Mouse (Mus musculus) cerebellum, adult 2 months (tissue): ENCODE data around the gene Cbx4. TPM values are rescaled to one million over a fixed set of nuclear protein-coding genes. Genes with fewer than 3 reads are reported as not detected.
A peak's percentile ranks its signal among the peaks of the same experiment; 100 is the strongest.

Experiments used
- DNase-seq, 2 experiments: peaks; one replicate each; pipeline ENCODE4 v3.0.0; 2021
- H3K27ac ChIP-seq: fragments of 200-500 bp; 2 replicates; pipeline ENCODE4 v1.5.1; 2012; ENCODE audit warnings: low read length, control low read depth, inconsistent platforms; ENCODE audit not compliant: insufficient read depth
- H3K27me3 ChIP-seq: fragments of 200-500 bp; 2 replicates; pipeline ENCODE4 v1.6.1; 2012; ENCODE audit warnings: inconsistent platforms, mild to moderate bottlenecking, low read length, moderate library complexity; ENCODE audit not compliant: control insufficient read depth, insufficient read depth
- H3K4me1 ChIP-seq: fragments of 200-500 bp; 2 replicates; pipeline ENCODE4 v1.6.1; 2011; ENCODE audit warnings: low read length; ENCODE audit not compliant: control insufficient read depth, insufficient read depth
- H3K4me3 ChIP-seq: fragments of 200-500 bp; replicated peaks from 2 replicates; pipeline ENCODE3; 2011; ENCODE audit warnings: mild to moderate bottlenecking, low read depth, low read length, control low read depth; ENCODE audit not compliant: insufficient read depth
- CTCF ChIP-seq: fragments of 200-500 bp; IDR thresholded peaks from 2 replicates; pipeline ENCODE4 v1.5.1; 2011; ENCODE audit warnings: low read depth, mild to moderate bottlenecking, control low read depth, low read length, moderate library complexity, borderline replicate concordance; ENCODE audit not compliant: insufficient read depth
- POLR2A ChIP-seq: fragments of 200-500 bp; IDR thresholded peaks from 2 replicates; pipeline ENCODE4 v1.6.1; 2011; ENCODE audit warnings: low read length, control low read depth, borderline replicate concordance; ENCODE audit not compliant: insufficient read depth
- WGBS: fragments of 180-500 bp; shearing (Covaris S2); methylation state at CpG from one replicate; pipeline ENCODE4 v1.1.7; 2018; 5-methylcytosine and 5-hydroxymethylcytosine counted together
- polyA plus RNA-seq: library from polyadenylated mRNA; depleted of rRNA; stranded (reverse); fragments of >200 nt; gene quantifications from 2 replicates; pipeline ENCODE4 v1.2.3, GENCODE M21; 2012

The Cbx4 gene
- polyA plus RNA-seq, 1 experiment: 50.1 TPM

DNA sequence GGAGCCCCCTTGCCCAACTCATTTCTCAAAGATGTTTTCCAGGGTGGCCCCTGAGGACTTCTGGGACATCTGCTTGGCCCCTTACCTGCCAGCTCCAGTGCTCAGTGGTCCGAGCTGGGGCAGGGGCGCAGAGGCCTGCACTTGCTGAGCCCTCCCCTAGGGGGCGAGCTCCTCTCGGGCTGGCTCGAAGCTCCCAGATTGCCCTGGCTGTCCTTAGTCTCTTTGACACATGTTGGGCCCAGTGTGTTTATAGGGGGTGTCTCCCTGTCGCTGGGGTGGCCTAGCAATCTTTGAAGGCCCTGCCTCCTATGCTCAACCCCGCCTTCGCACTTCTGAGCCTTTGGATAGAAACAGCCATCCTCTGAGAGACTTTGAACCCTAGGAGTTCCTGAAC, 5.6 kb upstream of the Cbx4 start:
- TF ChIP-seq CTCF (peak; percentile 79), POLR2A (no peak)
- peaks cover 7% of the 10 kb centered on the region; the same call in 1 of the 2 replicates for H3K4me1 ChIP-seq
- H3K27ac ChIP-seq: no peak overlapping the region
- H3K4me3 ChIP-seq: no peak overlapping the region
- peaks cover 6% of the 10 kb centered on the region; the same call in 1 of the 2 replicates for H3K27me3 ChIP-seq
- DNase-seq: peak; percentile 52 to 63
- WGBS: 16% methylated on average over 8 of the region's 8 CpGs

DNA sequence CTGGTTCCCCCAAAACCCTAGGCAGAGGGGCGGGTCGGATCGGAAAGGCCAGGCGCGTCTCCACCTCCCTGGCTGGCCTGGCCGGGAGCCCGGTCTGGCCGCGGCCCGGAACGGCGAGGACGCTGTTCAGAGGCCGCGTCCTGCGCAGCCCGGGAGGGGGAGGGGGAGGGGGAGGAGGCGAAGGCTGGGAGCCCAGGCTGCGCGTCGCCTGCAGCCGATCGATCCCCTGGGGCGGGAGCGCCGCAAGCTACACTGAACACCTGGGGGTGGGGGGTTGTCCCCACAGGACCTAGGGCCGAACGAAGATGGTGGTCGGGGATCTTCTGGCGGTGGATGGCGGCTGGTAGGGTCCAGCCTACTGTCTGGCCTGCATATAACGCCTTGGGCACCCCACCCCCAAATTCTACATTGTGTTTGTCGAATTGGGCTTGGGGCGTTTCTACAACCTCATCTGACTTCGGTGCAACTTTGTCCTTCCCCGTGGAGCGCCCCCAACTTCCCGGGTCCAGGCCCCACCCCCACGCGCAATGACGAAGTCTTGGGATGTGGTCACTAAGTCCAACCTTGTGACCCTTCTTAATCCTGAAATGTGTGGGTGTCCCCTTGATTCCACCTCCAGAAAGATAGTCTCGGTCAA, 5.1 kb upstream of the Cbx4 start:
- peak; percentile 67 to 72 for DNase-seq
- peak overlapping the region; percentile 61 for H3K4me3 ChIP-seq
- no peak for TF ChIP-seq POLR2A
- TF ChIP-seq CTCF: no peak
- peaks cover 7% of the 10 kb centered on the region; the same call in 1 of the 2 replicates for H3K4me1 ChIP-seq
- H3K27ac ChIP-seq: no peak overlapping the region
- peaks cover 6% of the 10 kb centered on the region; the same call in 1 of the 2 replicates for H3K27me3 ChIP-seq
- 1% methylated on average over 40 of the region's 42 CpGs for WGBS

DNA sequence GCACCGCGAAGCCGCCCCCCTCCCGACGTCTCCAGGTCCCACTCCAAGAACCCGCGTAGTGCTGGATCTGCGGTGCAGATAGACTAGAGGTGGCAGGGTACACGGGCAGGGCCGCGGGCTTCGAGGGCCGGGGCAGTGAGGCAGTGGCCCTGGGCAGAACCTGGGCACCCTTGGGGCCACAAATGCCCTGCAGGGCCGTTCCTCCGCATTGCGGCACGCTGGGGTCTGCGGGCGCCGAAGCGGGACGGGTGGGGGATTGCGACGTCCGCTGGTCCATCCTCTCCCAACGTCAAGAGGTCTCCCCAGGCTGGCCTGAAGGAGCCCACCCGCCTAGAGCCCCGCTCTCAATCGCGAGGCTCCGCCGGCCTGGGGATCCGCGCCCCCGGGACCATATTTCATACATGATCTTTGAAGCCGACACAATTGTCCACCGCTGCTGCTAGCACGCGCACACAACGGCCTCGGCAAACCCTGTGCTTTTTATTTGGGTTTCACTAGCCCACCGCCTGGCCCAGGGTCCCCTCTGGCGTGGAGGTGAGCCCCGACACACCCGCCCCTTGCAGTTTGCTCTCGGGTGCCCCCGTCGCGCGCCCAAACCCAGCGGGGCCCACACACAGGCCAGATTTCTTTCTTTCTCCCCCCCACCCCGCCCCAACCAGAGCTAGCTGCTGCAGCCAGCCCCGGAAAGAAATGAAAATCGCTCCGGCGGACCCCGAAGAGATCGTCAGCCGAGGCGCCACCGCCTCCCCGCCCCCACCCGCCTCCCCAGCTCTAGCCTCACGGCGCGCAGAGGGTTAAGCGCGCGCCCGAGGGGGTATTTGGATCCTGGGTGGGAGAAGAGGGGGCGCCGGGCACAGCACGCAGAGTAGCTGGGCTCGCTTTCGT, 4.3 kb upstream of the Cbx4 start:
- H3K27ac ChIP-seq: no peak overlapping the region
- H3K4me3 ChIP-seq: peak overlapping the region; percentile 61
- H3K4me1 ChIP-seq: peaks cover 7% of the 10 kb centered on the region; the same call in 1 of the 2 replicates
- DNase-seq: peak; percentile 28 to 54
- H3K27me3 ChIP-seq: peaks cover 6% of the 10 kb centered on the region; the same call in 1 of the 2 replicates
- TF ChIP-seq POLR2A (no peak), CTCF (no peak)
- WGBS: 1% methylated on average over 75 of the region's 75 CpGs

DNA sequence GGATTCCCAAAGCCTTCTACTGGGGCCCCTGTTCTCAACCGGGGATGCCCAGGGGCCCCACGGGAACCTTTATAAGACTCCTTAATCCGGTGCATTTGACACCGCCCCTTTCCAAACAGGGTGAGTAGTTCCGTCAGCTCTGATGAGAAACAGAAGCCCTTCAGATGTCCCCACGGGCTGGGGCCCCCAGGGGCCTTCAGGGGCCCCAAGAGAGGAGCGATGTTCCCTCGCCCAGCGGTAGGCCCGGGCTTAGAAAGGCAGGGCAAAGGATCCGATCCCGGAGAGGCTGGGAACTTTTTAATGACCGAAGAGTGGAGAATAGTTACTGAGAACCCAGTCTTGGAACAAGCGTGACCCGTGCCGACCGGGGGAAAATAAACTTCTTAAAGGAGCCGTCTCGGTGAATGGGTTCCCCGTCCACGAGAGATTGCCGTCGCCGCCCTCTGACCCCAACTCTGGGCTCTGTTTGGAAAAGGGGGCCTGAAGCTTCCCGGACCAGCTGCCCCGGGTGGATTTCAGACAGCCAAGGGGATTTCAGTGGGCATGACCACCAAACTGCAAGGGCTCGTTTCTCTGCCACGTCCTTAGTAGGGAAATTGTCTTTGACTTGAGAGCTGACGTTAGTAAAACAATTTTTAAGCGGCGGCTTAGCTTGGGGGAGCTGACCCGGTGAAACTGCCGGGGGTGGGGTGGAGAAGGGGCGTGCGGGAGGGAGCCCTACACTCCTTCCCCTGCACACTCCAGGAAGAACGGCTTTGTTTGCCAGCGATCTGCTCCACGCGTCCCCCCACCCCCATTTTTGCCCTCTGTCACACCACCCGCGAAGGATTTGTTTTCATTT, 3.4 kb upstream of the Cbx4 start:
- TF ChIP-seq POLR2A: no peak
- no peak for TF ChIP-seq CTCF
- H3K4me1 ChIP-seq: peaks cover 7% of the 10 kb centered on the region; the same call in 1 of the 2 replicates
- peaks cover 6% of the 10 kb centered on the region; the same call in 1 of the 2 replicates for H3K27me3 ChIP-seq
- H3K4me3 ChIP-seq: no peak overlapping the region
- peak in 1 of 2 experiments; percentile 42 for DNase-seq
- no peak overlapping the region for H3K27ac ChIP-seq
- 5% methylated on average over 41 of the region's 41 CpGs for WGBS

DNA sequence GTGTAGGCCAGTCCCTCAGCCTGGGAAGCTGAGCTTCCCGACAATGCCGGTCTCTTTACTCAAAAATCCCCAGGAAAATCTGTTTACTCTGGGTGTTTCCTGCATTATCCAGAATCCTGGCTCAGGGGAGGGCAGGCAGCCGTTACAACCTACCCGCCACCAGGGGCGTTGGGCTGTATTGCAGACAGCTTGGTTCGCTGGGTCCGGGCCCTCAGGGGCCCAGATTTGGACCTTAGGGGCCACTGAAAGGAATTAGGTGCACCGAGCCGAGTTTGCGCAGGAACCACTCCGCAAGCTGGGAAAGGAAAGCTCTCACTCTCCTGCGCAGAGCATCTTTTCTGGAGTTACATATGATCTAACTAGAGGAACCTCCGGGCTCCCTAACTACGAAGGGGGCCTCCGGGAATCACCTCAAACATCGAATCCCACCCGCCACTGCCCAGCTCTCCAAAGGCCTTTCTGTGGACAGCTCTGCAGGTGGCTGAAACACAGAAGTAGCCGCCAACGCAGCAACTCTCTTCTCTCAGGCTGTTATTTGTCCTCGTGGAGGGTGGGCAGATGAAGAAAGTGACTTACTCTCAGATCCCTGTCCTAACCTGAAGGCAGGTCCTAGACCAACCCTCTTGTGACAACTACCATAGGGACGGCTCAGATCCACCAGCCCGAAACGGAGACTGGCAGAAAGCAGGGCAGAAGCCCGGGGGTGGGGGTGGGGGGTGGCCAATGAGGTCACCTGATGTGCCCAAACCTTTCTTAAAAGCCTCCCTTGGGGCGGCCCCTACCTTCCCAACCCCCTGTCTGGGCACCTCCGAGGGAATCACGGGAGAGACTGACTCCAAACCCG, 2.6 kb upstream of the Cbx4 start:
- H3K4me1 ChIP-seq: peaks cover 10% of the 10 kb centered on the region; the same call in 1 of the 2 replicates

DNA sequence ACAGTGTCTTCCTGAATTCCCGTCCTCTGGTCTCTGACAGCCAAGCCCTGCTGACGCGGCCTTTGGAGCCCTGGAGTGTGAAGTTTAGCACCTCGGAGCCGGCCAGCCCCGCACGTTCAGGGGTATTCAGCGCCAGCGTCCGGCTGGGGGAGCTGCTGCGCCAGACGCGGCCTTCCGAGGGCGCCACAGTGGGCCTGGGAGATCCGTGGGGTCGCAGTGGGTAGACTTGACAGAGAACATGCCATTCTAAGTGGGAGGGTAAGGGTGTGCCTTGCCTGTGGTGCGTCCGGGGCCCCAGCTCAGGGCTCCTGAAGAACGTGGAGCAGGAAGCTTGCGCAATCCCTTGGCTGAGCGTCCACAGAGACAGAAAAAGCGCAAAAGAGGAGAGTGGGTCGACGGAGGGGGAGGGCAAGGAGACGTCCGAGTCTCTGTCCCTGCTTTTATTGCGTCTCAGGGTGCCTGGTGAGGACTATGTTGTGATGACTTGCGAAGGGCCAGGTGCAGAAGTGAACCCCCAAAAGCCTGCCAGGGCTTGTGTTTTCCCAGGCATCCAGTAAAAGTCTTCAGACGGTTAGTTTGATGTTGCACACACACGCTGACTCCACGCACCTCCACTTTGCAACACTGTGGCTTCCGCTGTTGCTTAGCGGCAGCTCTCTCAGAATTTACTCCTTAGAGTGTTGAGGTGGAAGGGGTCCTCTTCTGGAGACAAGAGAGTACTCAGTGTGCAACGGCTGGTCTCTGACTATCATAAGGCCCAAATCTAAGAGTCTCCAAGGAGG, 1.5 kb upstream of the Cbx4 start:
- Histone ChIP-seq H3K4me3 (no peak overlapping the region), H3K4me1 (peaks cover 19% of the 10 kb centered on the region; the same call in 1 of the 2 replicates), H3K27ac (no peak overlapping the region), H3K27me3 (peaks cover 6% of the 10 kb centered on the region; the same call in 1 of the 2 replicates)
- peak; percentile 21 to 47 for DNase-seq
- TF ChIP-seq CTCF (no peak), POLR2A (no peak)
- WGBS: 28% methylated on average over 35 of the region's 35 CpGs

More for the DNA sequence above, 2.6 kb upstream of the Cbx4 start:
- Histone ChIP-seq H3K27ac (no peak overlapping the region), H3K27me3 (peaks cover 6% of the 10 kb centered on the region; the same call in 1 of the 2 replicates), H3K4me3 (no peak overlapping the region)
- peak in 1 of 2 experiments; percentile 45 for DNase-seq
- TF ChIP-seq CTCF: peak; percentile 13; the same call in 1 of the 2 replicates
- no peak for TF ChIP-seq POLR2A
- 17% methylated on average over 28 of the region's 28 CpGs for WGBS
